Mouse (Mus musculus): ENCODE measurements around the gene Sema4g. TPM values are rescaled to one million over a fixed set of nuclear protein-coding genes. Genes with fewer than 3 reads are reported as not detected.

Gene Sema4g
- polyA plus RNA-seq, 1 experiment, result 15.7 TPM

GRCm38 (mm10) chr19:45013581-45014225, 24.8 kb downstream of the Sema4g start:
- Histone ChIP-seq H3K9ac (ENCODE audit: low read depth, poor library complexity, severe bottlenecking) (no peak overlapping the region), H3K4me1 (ENCODE audit: control insufficient read depth, insufficient read depth, low read length) (peaks cover 7% of the 10 kb centered on the region), H3K4me3 (ENCODE audit: low read depth, low read length) (no peak overlapping the region), H3K27me3 (ENCODE audit: control insufficient read depth, insufficient read depth, low read length, poor library complexity, severe bottlenecking) (no peaks in the 10 kb centered on the region), H3K9me3 (replicated peaks; ENCODE audit: control insufficient read depth, insufficient read depth, low read length, poor library complexity, severe bottlenecking) (no peaks in the 10 kb centered on the region), H3K36me3 (ENCODE audit: control insufficient read depth, insufficient read depth, low read length, poor library complexity, severe bottlenecking) (peaks cover 29% of the 10 kb centered on the region), H3K27ac (ENCODE audit: insufficient read depth, low read length) (peak overlapping the region; percentile 60)
- TF ChIP-seq CTCF (IDR thresholded peaks at IDR 0.05; ENCODE audit: low read depth, low read length) (no peak), POLR2A (IDR thresholded peaks at IDR 0.05; ENCODE audit: insufficient read depth, low read length) (no peak), EP300 (IDR thresholded peaks at IDR 0.05; ENCODE audit: insufficient read depth, low read depth, low read length) (no peak)

GRCm38 (mm10) chr19:45014335-45014971, 25.6 kb downstream of the Sema4g start, which contains the start of gene Lzts2:
Gene Lzts2 (plus strand): TSS chr19:45014414.
- Histone ChIP-seq H3K27me3 (ENCODE audit: control insufficient read depth, insufficient read depth, low read length, poor library complexity, severe bottlenecking) (no peaks in the 10 kb centered on the region), H3K36me3 (ENCODE audit: control insufficient read depth, insufficient read depth, low read length, poor library complexity, severe bottlenecking) (peaks cover 23% of the 10 kb centered on the region), H3K27ac (ENCODE audit: insufficient read depth, low read length) (peak within 1 kb of the TSS; percentile 60), H3K9me3 (replicated peaks; ENCODE audit: control insufficient read depth, insufficient read depth, low read length, poor library complexity, severe bottlenecking) (no peaks in the 10 kb centered on the region), H3K4me1 (ENCODE audit: control insufficient read depth, insufficient read depth, low read length) (peaks cover 7% of the 10 kb centered on the region), H3K4me3 (ENCODE audit: low read depth, low read length) (peak within 1 kb of the TSS; percentile 83), H3K9ac (ENCODE audit: low read depth, poor library complexity, severe bottlenecking) (peak within 1 kb of the TSS; percentile 86)
- no peak for TF ChIP-seq POLR2A (IDR thresholded peaks at IDR 0.05; ENCODE audit: insufficient read depth, low read length)
- no peak for TF ChIP-seq CTCF (IDR thresholded peaks at IDR 0.05; ENCODE audit: low read depth, low read length)
- no peak for TF ChIP-seq EP300 (IDR thresholded peaks at IDR 0.05; ENCODE audit: insufficient read depth, low read depth, low read length)

- Histone ChIP-seq H3K27me3 (ENCODE audit: control insufficient read depth, insufficient read depth, low read length, poor library complexity, severe bottlenecking) (no peaks in the 10 kb centered on the region), H3K4me3 (ENCODE audit: low read depth, low read length) (peak overlapping the region; percentile 83), H3K4me1 (ENCODE audit: control insufficient read depth, insufficient read depth, low read length) (peaks cover 7% of the 10 kb centered on the region), H3K9me3 (replicated peaks; ENCODE audit: control insufficient read depth, insufficient read depth, low read length, poor library complexity, severe bottlenecking) (no peaks in the 10 kb centered on the region), H3K36me3 (ENCODE audit: control insufficient read depth, insufficient read depth, low read length, poor library complexity, severe bottlenecking) (peaks cover 20% of the 10 kb centered on the region), H3K27ac (ENCODE audit: insufficient read depth, low read length) (peak overlapping the region; percentile 60), H3K9ac (ENCODE audit: low read depth, poor library complexity, severe bottlenecking) (peak overlapping the region; percentile 86)
- TF ChIP-seq CTCF (IDR thresholded peaks at IDR 0.05; ENCODE audit: low read depth, low read length), result no peak
- no peak for TF ChIP-seq POLR2A (IDR thresholded peaks at IDR 0.05; ENCODE audit: insufficient read depth, low read length)
- TF ChIP-seq EP300 (IDR thresholded peaks at IDR 0.05; ENCODE audit: insufficient read depth, low read depth, low read length), result no peak
Observed at GRCm38 (mm10) chr19:45014981-45015402, 26.1 kb downstream of the Sema4g start.

GRCm38 (mm10) chr19:45015518-45016281, 26.8 kb downstream of the Sema4g start:
- Histone ChIP-seq H3K36me3 (ENCODE audit: control insufficient read depth, insufficient read depth, low read length, poor library complexity, severe bottlenecking) (peaks cover 13% of the 10 kb centered on the region), H3K4me1 (ENCODE audit: control insufficient read depth, insufficient read depth, low read length) (peaks cover 7% of the 10 kb centered on the region), H3K4me3 (ENCODE audit: low read depth, low read length) (peak overlapping the region; percentile 83), H3K9me3 (replicated peaks; ENCODE audit: control insufficient read depth, insufficient read depth, low read length, poor library complexity, severe bottlenecking) (no peaks in the 10 kb centered on the region), H3K27me3 (ENCODE audit: control insufficient read depth, insufficient read depth, low read length, poor library complexity, severe bottlenecking) (no peaks in the 10 kb centered on the region), H3K27ac (ENCODE audit: insufficient read depth, low read length) (peak overlapping the region; percentile 49), H3K9ac (ENCODE audit: low read depth, poor library complexity, severe bottlenecking) (peak overlapping the region; percentile 86)
- peak; percentile 80; the same call in 1 of the 2 replicates for TF ChIP-seq EP300 (IDR thresholded peaks at IDR 0.05; ENCODE audit: insufficient read depth, low read depth, low read length)
- no peak for TF ChIP-seq POLR2A (IDR thresholded peaks at IDR 0.05; ENCODE audit: insufficient read depth, low read length)
- TF ChIP-seq CTCF (IDR thresholded peaks at IDR 0.05; ENCODE audit: low read depth, low read length), result no peak

- Histone ChIP-seq H3K27me3 (ENCODE audit: control insufficient read depth, insufficient read depth, low read length, poor library complexity, severe bottlenecking) (no peaks in the 10 kb centered on the region), H3K27ac (ENCODE audit: insufficient read depth, low read length) (peak overlapping the region; percentile 82), H3K4me3 (ENCODE audit: low read depth, low read length) (peak overlapping the region; percentile 83), H3K9ac (ENCODE audit: low read depth, poor library complexity, severe bottlenecking) (peak overlapping the region; percentile 86), H3K9me3 (replicated peaks; ENCODE audit: control insufficient read depth, insufficient read depth, low read length, poor library complexity, severe bottlenecking) (no peaks in the 10 kb centered on the region), H3K36me3 (ENCODE audit: control insufficient read depth, insufficient read depth, low read length, poor library complexity, severe bottlenecking) (peaks cover 6% of the 10 kb centered on the region; the same call in 1 of the 2 replicates), H3K4me1 (ENCODE audit: control insufficient read depth, insufficient read depth, low read length) (peaks cover 7% of the 10 kb centered on the region)
- TF ChIP-seq POLR2A (IDR thresholded peaks at IDR 0.05; ENCODE audit: insufficient read depth, low read length) (no peak), EP300 (IDR thresholded peaks at IDR 0.05; ENCODE audit: insufficient read depth, low read depth, low read length) (peak; percentile 74)
Observed at GRCm38 (mm10) chr19:45016341-45017215, 27.7 kb downstream of the Sema4g start.

All from ES-Bruce4 (cell line).